Mouse (Mus musculus) induced T-regulatory cell, adult 2 months (primary cell): ENCODE results near the gene Zfp691.

Experiments used
- DNase-seq: peaks from one replicate; pipeline ENCODE4 v3.0.0-alpha.2; 2012; ENCODE audit warnings: low read depth

Zfp691 gene

DNA sequence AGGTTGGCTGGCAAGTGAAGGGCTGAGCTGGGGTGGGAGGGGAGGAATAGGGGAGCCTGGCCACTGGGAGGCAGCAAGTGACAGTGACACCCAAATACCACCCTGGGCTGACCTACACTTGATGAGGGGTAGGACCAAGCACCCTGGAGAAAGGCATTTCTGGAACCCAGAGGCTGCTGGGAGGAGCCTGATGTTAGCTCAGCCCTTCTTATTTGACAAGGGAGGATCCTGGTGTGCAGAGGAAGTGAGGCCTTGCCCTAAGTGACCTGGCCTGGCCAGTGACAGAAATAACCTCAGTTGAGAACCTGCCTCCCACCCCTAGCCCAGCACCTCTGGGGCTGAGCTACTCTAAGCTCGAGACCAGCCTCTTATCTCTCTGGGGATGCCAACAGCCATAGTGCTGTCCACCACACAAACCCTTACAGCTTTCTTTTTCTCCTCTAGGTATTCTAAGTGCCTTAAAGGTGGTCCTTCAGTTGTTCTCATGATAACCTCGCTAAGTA, 49.2 kb downstream of the Zfp691 start:
- peak; percentile 41 for DNase-seq

DNA sequence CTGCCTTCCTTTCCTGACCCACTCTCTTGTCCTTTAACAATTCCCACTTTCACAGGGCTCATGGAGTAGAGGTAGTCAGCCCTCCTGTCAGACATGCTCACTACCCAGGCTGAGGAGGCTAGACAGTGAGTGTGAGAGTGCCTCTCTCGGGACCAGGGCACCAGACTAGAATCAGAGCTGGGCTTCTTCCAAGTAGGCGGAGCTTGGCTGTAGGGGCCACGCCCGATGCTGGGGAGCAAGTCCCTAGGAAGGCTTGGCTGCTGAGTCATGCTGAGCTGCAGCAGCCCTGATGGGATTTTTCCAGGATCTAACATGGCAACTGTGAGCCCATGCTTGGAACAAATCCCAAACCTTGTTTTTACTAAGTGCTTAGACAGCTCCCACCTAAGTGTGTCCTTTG, 52.7 kb downstream of the Zfp691 start:
- no peak for DNase-seq

DNA sequence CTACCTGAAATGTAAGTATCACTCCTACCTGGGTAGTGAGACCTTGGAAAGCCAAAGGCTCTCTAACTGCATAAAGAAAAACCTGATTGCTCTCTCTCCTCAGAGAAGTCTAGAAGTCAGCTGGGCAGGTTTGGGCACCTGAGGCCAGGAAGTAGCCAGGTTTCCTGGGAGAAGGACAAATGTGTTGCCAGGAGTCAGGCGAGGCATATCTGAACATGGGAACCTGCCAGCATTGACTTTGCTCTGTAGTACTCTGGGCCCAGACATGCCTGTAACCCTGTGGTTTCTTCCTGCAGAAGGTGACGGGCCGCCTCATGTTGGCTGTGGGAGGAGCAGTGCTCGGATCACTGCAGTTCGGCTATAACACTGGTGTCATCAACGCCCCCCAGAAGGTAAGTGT, 53.9 kb downstream of the Zfp691 start:
- DNase-seq: no peak
